Mouse (Mus musculus) cerebellum, postnatal 4 days (tissue): ENCODE data around the gene Shank3.
A peak's percentile ranks its signal among the peaks of the same experiment; 100 is the strongest.

Experiments
- DNase-seq, 2 experiments: peaks; one replicate each; pipeline ENCODE4 v3.0.0; 2022; ENCODE audit warnings: low spot score in 2 of 2, mixed read lengths in 1 of 2

Shank3 gene

DNA sequence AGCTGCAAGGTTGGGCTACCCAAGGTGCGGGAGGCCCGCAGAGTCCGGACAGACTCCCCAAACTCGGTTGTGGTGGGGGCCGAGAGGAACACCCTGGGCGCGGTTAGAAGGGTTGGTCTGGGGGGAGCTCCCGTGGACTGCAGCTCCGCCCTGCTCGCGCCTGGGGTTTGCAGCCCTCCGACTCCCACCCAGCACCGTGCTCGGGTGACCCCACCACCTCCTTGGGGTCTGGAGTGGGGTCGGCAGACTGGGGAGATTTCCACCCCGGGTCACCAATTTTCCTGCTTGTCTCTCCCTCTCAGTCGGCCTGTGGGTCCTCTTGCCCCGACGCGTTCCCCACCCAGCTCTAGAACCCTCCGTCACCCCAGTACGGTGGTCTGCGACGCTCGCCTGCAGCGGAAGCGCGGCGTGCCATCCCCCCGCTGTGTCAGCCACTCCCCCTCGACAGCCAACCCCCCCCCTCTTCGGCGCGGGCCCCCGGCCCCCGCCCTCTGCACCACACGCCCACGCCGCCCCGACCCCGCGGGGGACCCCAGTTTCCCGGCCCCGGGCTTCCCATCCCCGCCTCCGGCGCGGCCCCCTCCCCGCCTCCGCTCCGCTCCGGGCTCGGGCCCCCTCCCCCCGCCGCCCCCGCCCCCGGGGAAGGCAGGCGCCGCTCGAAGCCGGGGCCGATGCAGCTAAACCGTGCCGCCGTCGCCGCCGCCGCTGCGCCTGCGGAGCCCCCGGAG, at the start of gene Shank3:
Gene Shank3 (plus strand): TSS at position 663 of the 728 bp plus-strand sequence.
- DNase-seq: peak in 1 of 2 experiments; percentile 42

- no peak for DNase-seq
Observed at GRCm38 (mm10) chr15:89452906-89453864, 46.2 kb upstream of the Shank3 start.

DNA sequence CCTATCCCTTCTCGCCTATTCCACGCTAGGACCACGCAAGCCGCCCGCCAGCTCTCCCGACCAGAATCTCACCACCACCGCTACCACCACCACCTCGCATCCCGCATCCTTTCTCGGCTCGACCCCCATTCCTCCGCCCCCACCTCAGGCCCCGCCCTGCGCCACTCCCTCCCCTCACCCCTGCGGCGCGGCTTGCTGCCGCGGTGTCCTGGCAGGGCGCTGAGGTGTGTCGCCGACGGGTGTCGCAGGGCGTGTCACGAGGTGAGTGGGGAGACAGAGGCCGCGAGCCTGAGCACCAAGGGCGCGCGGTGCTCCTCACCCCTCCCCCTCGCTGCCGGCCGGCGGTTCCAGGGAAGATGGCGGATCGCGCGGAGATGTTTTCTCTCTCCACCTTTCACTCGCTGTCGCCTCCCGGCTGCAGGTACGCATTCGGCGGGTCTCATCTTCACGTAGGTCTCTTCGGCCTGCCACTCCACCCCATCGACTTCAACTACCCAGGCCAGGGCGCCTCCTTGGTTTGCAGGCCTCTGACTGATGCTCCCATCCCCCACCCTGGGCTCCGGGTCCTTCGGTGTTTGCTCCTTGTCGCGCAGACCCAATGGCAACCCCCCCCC, 45.5 kb upstream of the Shank3 start, which contains the start of gene Mapk8ip2:
Gene Mapk8ip2 (plus strand): TSS at position 49 of the 614 bp plus-strand sequence.
- peak in 1 of 2 experiments; percentile 72 for DNase-seq

GRCm38 (mm10) chr15:89454857-89455256, 44.6 kb upstream of the Shank3 start:
- no peak for DNase-seq

DNA sequence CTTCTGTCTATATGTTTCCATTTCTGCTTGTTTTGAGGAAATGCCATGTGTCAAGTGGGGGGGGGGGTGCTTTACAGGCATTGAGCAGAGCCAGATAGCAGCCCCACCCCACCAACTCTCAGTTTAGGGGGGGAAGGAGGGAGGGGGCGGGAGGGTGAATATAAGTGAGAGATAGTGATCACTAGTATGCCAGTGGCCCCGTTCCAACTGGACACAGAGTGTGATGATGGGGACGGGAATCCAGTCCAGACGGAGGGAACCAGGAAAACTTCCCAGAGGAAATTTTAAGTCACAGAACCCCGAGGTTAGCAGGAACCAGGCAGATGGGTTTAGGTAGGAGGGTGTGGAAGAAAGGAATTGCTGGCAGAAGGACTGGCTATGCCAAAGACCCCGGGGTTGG, 43.8 kb upstream of the Shank3 start:
- DNase-seq: no peak

- DNase-seq: no peak
Observed at GRCm38 (mm10) chr15:89458942-89459341, 40.5 kb upstream of the Shank3 start.

DNA sequence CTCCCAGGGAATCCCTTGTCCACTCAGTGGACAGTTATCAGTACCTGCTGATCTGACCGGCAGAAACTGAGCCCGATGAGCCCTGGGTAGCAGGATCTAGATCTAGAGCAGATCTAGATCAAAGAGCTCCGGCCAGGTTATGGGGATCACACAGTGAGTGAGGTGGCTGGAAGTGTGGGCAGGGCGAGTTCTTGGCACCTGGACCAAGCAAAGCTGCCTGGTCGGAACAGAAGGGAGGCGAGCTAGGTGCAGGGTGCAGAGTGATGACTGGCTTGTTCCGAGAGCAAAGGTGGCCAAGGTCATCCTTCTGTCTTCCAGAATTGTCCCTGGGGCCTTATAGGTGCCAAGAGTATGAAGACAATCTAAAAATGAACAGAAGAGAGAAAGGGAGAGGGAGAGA, 39.6 kb upstream of the Shank3 start:
- DNase-seq: no peak

GRCm38 (mm10) chr15:89460298-89460697, 39.1 kb upstream of the Shank3 start:
- DNase-seq: no peak

- DNase-seq: no peak
Observed at GRCm38 (mm10) chr15:89461321-89461720, 38.1 kb upstream of the Shank3 start.

DNA sequence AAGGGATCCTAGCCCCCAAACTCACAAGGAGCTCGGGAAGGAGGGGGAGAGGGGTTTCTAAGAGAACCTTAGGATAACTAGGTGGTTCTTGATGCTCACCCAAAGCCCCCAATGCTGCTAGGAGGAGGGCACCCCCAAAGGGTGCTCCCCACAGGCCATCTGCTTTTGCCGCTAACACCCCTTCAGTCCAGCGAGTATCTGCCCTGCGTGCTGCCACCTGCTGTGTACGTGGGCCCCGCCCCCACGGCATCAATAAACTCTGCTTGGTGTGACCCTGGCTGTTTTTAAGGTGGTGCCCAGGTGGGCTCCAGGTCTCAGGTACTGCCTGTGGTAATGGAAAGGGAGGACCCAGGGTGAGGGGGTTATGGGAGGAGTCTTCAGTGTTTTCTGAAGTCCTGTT, 37.2 kb upstream of the Shank3 start:
- no peak for DNase-seq

DNA sequence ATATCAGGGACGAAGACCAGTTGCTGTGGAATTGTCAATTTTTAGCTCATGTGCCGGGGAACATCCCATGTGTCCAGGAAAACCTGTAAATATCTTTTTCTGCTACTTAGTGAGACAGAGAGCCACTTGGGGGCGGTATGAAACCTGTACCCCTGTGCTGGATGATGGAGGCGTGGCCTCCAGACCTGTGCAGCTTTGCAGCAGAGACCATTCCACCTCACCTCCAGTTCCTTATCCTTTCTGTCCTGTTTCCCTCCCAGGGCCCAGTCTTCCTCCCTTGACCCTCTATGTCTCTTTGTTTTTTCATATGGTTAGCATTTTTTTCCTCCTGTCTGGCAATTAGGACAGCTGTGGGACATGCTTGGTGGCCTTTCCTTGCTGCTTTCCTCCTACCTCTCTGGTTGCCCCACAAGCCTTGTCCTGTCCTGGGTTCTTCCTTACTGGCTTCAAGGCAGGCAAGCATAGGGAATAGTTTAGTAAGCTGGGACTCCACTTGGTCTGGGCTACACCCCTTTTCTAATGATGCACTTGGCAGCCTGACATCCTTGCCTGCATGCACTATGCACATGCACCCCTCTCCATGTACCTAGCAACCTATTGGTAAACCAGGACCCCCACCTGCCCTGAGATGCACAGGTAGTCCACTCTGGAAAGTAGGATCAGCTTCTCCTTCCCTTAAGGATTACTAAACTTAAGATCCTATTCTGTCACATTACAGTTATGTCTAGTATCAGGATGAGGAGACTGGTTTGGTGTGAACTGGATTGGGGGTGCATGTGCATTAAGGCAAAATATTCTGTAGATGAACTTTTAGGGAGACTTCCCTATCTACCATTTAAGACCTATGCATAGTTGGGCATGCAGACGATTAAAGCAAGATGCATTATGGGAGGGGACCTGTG, 35.8 kb upstream of the Shank3 start:
- no peak for DNase-seq

GRCm38 (mm10) chr15:89465052-89465451, 34.4 kb upstream of the Shank3 start:
- DNase-seq: no peak

DNA sequence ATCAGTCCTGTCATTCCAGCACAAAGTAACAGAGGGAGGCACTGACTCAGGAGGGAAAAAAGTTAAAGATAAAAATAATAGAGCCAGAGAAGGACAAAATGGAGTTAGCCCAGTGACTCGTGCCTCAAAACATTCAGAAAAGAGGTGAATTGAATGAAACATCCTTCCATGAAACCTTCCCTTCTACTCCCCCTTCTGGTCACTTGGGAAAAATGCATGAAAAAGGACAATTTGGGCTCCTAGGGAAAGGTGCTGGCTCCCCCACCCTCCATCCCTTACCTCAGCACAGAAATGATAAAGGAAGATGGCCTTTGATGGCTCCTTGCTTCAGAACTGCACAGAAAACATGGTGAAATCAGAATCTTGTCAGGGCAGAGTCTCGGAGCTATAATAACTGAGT, 30.8 kb upstream of the Shank3 start:
- no peak for DNase-seq

DNA sequence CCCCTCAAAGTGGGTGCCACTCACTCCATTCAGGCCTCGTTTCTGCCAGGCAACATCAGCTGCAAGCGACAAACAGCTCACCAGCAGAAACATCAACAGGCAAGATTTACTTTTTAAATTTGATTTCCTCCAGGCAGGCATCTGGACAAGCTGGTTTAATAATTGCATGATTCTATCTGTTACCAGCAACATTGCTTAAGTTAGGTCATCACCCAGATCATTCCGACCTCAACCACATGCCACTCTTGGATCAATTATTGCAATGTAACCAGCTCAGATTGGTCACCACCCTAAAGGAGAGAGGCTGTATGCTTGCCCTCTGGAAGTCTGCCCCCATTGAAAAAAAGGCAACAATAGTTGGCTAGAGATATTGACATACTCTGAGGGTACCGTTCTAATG, 27.9 kb upstream of the Shank3 start:
- no peak for DNase-seq

DNA sequence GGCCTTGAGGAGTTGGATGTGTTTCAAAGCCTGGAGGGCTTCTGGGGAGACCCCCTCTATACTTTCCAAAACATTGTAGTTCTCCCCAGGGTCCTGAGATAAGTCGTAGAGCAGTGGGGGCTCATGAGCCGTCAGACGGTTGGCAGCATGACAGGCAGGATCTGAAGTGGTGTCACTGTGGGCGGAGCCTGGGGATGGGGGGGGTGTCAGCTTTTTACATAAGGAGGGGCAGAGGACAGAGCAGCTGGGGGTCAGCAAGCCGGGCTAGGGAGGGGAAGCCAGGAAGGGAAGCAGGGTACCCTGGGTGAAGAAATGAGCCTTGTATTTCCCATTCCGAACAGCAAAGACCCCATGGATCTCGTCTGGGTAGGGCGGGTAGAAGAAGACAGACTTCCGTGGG, 26.1 kb upstream of the Shank3 start:
- DNase-seq: no peak

- DNase-seq: no peak
Observed at GRCm38 (mm10) chr15:89473921-89474320, 25.5 kb upstream of the Shank3 start.

- DNase-seq: no peak
Observed at GRCm38 (mm10) chr15:89474596-89475292, 24.7 kb upstream of the Shank3 start.

- DNase-seq: no peak
Observed at GRCm38 (mm10) chr15:89475293-89475600, 24.2 kb upstream of the Shank3 start.

- peak; percentile 74 to 86 for DNase-seq
Observed at GRCm38 (mm10) chr15:89475611-89476474, 23.6 kb upstream of the Shank3 start.

- DNase-seq: no peak
Observed at GRCm38 (mm10) chr15:89476475-89476815, 23.0 kb upstream of the Shank3 start.
